Mouse (Mus musculus) G1E (cell line): ENCODE measurements at regions not wholly inside any gene's neighbourhood (a gene's known extent, or its start where the extent isn't known, plus 50 kb on each side); places are given as distances from the start of the nearest gene placed in this dataset.

Source experiments
- CTCF ChIP-seq: IDR thresholded peaks from 2 replicates; pipeline ENCODE4 v1.5.1; 2012; ENCODE audit warnings: low read depth, low read length, inconsistent platforms, mixed read lengths
- GATA1 ChIP-seq: IDR thresholded peaks from 2 replicates; pipeline ENCODE4 v1.6.1; 2012; ENCODE audit warnings: borderline replicate concordance, low read length, inconsistent platforms, mixed read lengths
- TAL1 ChIP-seq: conservative IDR thresholded peaks from 2 replicates; pipeline ENCODE4 v1.6.1; 2012; ENCODE audit warnings: low read depth, low read length, inconsistent platforms, mixed read lengths

DNA sequence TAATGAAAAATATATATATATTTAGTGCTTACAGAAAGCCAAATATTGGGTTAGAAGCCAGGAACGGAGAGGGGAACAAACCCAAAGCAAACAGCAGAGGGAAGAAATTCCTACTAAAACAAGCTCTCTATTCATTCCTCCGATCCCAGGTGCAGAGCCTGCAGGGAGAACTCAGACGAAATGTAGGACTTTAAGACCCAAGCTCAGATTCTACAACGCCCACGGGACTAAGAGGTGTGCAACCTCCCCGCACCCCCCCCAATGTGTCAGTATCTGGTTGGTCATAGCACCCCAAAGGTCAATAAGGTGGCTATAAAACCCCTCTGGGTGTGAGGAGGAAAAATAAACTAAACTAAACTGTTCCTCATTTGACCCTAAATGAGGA, 616.9 kb upstream of the Adam5 start:
- TF ChIP-seq CTCF (no peak), TAL1 (no peak), GATA1 (no peak)
